Mouse (Mus musculus): ENCODE measurements around the gene Rnf135. TPM values are rescaled to one million over a fixed set of nuclear protein-coding genes. Genes with fewer than 3 reads are reported as not detected.
"Not testable (repeated sequence)": the region's sequence is repeated elsewhere in the genome, so short reads cannot be mapped to it uniquely, and the experiment has no call there.

Rnf135 gene
- 1 to 10 TPM; 3.5 to 3.9 TPM for total RNA-seq (2021)

GRCm38 (mm10) chr11:80183705-80184255, at the start of gene Rnf135:
Rnf135 (plus strand) TSS chr11:80183851.
- peak; percentile 49 to 69 for DNase-seq (ENCODE audit: extremely low spot score in 1 of 2, low spot score in 1 of 2)

GRCm38 (mm10) chr11:80134744-80135143, 48.9 kb upstream of the Rnf135 start:
- no peak for DNase-seq (ENCODE audit: extremely low spot score in 1 of 2, low spot score in 1 of 2)

- no peak for DNase-seq (ENCODE audit: extremely low spot score in 1 of 2, low spot score in 1 of 2)
Observed at GRCm38 (mm10) chr11:80135954-80136683, 47.5 kb upstream of the Rnf135 start.

GRCm38 (mm10) chr11:80136786-80137185, 46.9 kb upstream of the Rnf135 start:
- no peak for DNase-seq (ENCODE audit: extremely low spot score in 1 of 2, low spot score in 1 of 2)

GRCm38 (mm10) chr11:80137773-80138172, 45.9 kb upstream of the Rnf135 start:
- DNase-seq (ENCODE audit: extremely low spot score in 1 of 2, low spot score in 1 of 2): no peak

- peak; percentile 77 to 78 for DNase-seq (ENCODE audit: extremely low spot score in 1 of 2, low spot score in 1 of 2)
Observed at GRCm38 (mm10) chr11:80141825-80142521, 41.7 kb upstream of the Rnf135 start, which contains the start of gene Tefm. Tefm (minus strand) TSS chr11:80142175.

GRCm38 (mm10) chr11:80142872-80143271, 40.8 kb upstream of the Rnf135 start:
- DNase-seq (ENCODE audit: extremely low spot score in 1 of 2, low spot score in 1 of 2): no peak

- no peak for DNase-seq (ENCODE audit: extremely low spot score in 1 of 2, low spot score in 1 of 2)
Observed at GRCm38 (mm10) chr11:80145787-80146275, 37.8 kb upstream of the Rnf135 start.

- DNase-seq (ENCODE audit: extremely low spot score in 1 of 2, low spot score in 1 of 2): no peak
Observed at GRCm38 (mm10) chr11:80147748-80148147, 35.9 kb upstream of the Rnf135 start.

- no peak for DNase-seq (ENCODE audit: extremely low spot score in 1 of 2, low spot score in 1 of 2)
Observed at GRCm38 (mm10) chr11:80148313-80148712, 35.3 kb upstream of the Rnf135 start.

- not testable (repeated sequence) for DNase-seq (ENCODE audit: extremely low spot score in 1 of 2, low spot score in 1 of 2)
Observed at GRCm38 (mm10) chr11:80148974-80149373, 34.7 kb upstream of the Rnf135 start.

GRCm38 (mm10) chr11:80149412-80150023, 34.1 kb upstream of the Rnf135 start:
- DNase-seq (ENCODE audit: extremely low spot score in 1 of 2, low spot score in 1 of 2): no peak

- DNase-seq (ENCODE audit: extremely low spot score in 1 of 2, low spot score in 1 of 2): no peak
Observed at GRCm38 (mm10) chr11:80150566-80150965, 33.1 kb upstream of the Rnf135 start.

GRCm38 (mm10) chr11:80151541-80151940, 32.1 kb upstream of the Rnf135 start:
- DNase-seq (ENCODE audit: extremely low spot score in 1 of 2, low spot score in 1 of 2): no peak

GRCm38 (mm10) chr11:80152376-80152775, 31.3 kb upstream of the Rnf135 start:
- DNase-seq (ENCODE audit: extremely low spot score in 1 of 2, low spot score in 1 of 2): no peak

GRCm38 (mm10) chr11:80153857-80154495, 29.7 kb upstream of the Rnf135 start, which contains the start of gene Adap2:
Adap2 (plus strand) TSS chr11:80154105.
- peak; percentile 25 to 41 for DNase-seq (ENCODE audit: extremely low spot score in 1 of 2, low spot score in 1 of 2)

- DNase-seq (ENCODE audit: extremely low spot score in 1 of 2, low spot score in 1 of 2): no peak
Observed at GRCm38 (mm10) chr11:80154501-80154900, 29.1 kb upstream of the Rnf135 start.

- DNase-seq (ENCODE audit: extremely low spot score in 1 of 2, low spot score in 1 of 2): no peak
Observed at GRCm38 (mm10) chr11:80155541-80155940, 28.1 kb upstream of the Rnf135 start.

- no peak for DNase-seq (ENCODE audit: extremely low spot score in 1 of 2, low spot score in 1 of 2)
Observed at GRCm38 (mm10) chr11:80155961-80156360, 27.7 kb upstream of the Rnf135 start.

GRCm38 (mm10) chr11:80156841-80157240, 26.8 kb upstream of the Rnf135 start:
- no peak for DNase-seq (ENCODE audit: extremely low spot score in 1 of 2, low spot score in 1 of 2)
